Mouse (Mus musculus): ENCODE measurements around the gene H2al1f. TPM values are rescaled to one million over a fixed set of nuclear protein-coding genes. Genes with fewer than 3 reads are reported as not detected.
"Not testable (repeated sequence)": the region's sequence is repeated elsewhere in the genome, so short reads cannot be mapped to it uniquely, and the experiment has no call there.

H2al1f gene
- polyA plus RNA-seq (2015; fragmentation: Nextera tagmentation; extraction: Ambion mirVana), result not detected in 2 replicates

GRCm38 (mm10) chrX:11314858-11315257 is at the start of gene H2al1f:
Gene H2al1f, plus strand, starts transcription at chrX:11315158.
- not testable (repeated sequence) for H3K4me3 ChIP-seq; ATAC-seq (ENCODE audit: extremely low read depth, insufficient number of reproducible peaks, low FRiP score, low TSS enrichment)
- WGBS, result no CpG with 5 or more reads among the region's 6 CpGs

GRCm38 (mm10) chrX:11267791-11268190 is 47.2 kb upstream of the H2al1f start:
- Histone ChIP-seq H3K4me3 (no peak overlapping the region), H3K27me3 (replicated peaks) (peaks cover 31% of the 10 kb centered on the region), H3K4me1 (0 out of 2 replicates have a peak, but pooled peaks cover 2% of the 10 kb centered on the region), H3K9me3 (no peaks in the 10 kb centered on the region), H3K27ac (replicated peaks) (no peak overlapping the region), H3K36me3 (no peaks in the 10 kb centered on the region), H3K4me2 (no peak overlapping the region), H3K9ac (no peak overlapping the region)
- 41% methylated on average over 7 of the region's 7 CpGs for WGBS
- ATAC-seq (ENCODE audit: extremely low read depth, insufficient number of reproducible peaks, low FRiP score, low TSS enrichment), result no peak

More at GRCm38 (mm10) chrX:11314858-11315257, at the start of gene H2al1f:
- H3K27ac ChIP-seq (replicated peaks); H3K9me3 ChIP-seq; H3K4me1 ChIP-seq; H3K4me2 ChIP-seq; H3K9ac ChIP-seq; H3K36me3 ChIP-seq; H3K27me3 ChIP-seq (replicated peaks): not testable (repeated sequence)

GRCm38 (mm10) chrX:11269074-11269473 is 45.9 kb upstream of the H2al1f start:
- Histone ChIP-seq H3K27me3 (replicated peaks) (peaks cover 37% of the 10 kb centered on the region), H3K4me2 (no peak overlapping the region), H3K4me3 (no peak overlapping the region), H3K9ac (no peak overlapping the region), H3K36me3 (no peaks in the 10 kb centered on the region), H3K4me1 (0 out of 2 replicates have a peak, but pooled peaks cover 2% of the 10 kb centered on the region), H3K9me3 (no peaks in the 10 kb centered on the region), H3K27ac (replicated peaks) (no peak overlapping the region)
- ATAC-seq (ENCODE audit: extremely low read depth, insufficient number of reproducible peaks, low FRiP score, low TSS enrichment), result no peak
- WGBS, result 72% methylated on average over 3 of the region's 3 CpGs

DNA sequence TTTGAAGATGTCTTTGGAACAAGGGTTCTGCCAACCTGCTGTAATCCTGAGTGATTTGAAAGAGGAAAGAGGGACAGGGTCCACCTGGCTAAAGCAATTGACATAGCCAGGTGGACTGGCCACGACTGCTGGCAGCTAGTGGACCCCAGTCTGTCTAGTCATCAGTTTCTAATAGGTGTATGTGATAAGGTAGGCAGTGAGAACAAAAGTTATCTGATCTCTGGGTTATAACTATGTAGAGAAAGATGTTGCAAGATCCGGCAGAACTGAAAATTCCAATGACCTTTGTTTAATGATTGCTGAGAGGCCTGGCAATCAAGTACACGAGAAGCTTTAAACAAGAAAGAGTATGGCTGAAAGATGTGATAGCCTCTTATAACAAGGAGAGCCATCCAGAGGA is 41.8 kb upstream of the H2al1f start:
- Histone ChIP-seq H3K4me3 (no peak overlapping the region), H3K9ac (no peak overlapping the region), H3K27me3 (replicated peaks) (peaks cover 16% of the 10 kb centered on the region), H3K4me1 (no peaks in the 10 kb centered on the region), H3K36me3 (no peaks in the 10 kb centered on the region), H3K9me3 (no peaks in the 10 kb centered on the region), H3K27ac (replicated peaks) (no peak overlapping the region), H3K4me2 (no peak overlapping the region)
- 65% methylated on average over 3 of the region's 3 CpGs for WGBS
- no peak for ATAC-seq (ENCODE audit: extremely low read depth, insufficient number of reproducible peaks, low FRiP score, low TSS enrichment)

GRCm38 (mm10) chrX:11277083-11277482 is 37.9 kb upstream of the H2al1f start:
- Histone ChIP-seq H3K36me3 (no peaks in the 10 kb centered on the region), H3K27ac (replicated peaks) (no peak overlapping the region), H3K9me3 (no peaks in the 10 kb centered on the region), H3K4me2 (no peak overlapping the region), H3K27me3 (replicated peaks) (peaks cover 11% of the 10 kb centered on the region; the same call in 1 of the 2 replicates), H3K9ac (no peak overlapping the region), H3K4me1 (no peaks in the 10 kb centered on the region), H3K4me3 (no peak overlapping the region)
- ATAC-seq (ENCODE audit: extremely low read depth, insufficient number of reproducible peaks, low FRiP score, low TSS enrichment), result no peak
- 66% methylated on average over 6 of the region's 6 CpGs for WGBS

DNA sequence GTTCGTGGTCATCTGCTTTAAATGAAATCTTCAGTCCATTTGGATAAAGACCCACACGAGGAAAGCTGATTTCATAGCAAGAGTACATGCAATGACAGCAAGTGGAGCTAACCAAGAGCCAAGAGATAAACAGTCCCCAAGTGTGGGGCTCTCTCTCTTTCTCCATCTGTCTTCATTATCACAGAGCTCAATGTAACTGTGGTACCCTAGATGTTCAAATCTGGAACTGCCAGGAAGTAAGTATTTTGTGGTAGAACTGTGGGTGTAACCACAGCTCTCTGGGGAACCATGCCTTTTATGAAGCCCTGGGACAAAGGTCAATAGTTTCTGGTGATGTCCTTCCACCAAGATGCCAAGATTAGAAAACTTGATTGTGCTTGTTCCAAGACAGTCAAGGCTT is 34.2 kb upstream of the H2al1f start:
- no peak overlapping the region for H3K9ac ChIP-seq
- no peaks in the 10 kb centered on the region for H3K36me3 ChIP-seq
- H3K4me2 ChIP-seq, result no peak overlapping the region
- no peaks in the 10 kb centered on the region for H3K9me3 ChIP-seq
- no peak overlapping the region for H3K27ac ChIP-seq (replicated peaks)
- ATAC-seq (ENCODE audit: extremely low read depth, insufficient number of reproducible peaks, low FRiP score, low TSS enrichment), result no peak
- peaks cover 4% of the 10 kb centered on the region; the same call in 1 of the 2 replicates for H3K27me3 ChIP-seq (replicated peaks)
- no peaks in the 10 kb centered on the region for H3K4me1 ChIP-seq
- no peak overlapping the region for H3K4me3 ChIP-seq
- WGBS, result 57% methylated on average over 2 of the region's 2 CpGs

- no peak overlapping the region for H3K4me2 ChIP-seq
- no peak overlapping the region for H3K9ac ChIP-seq
- no peak overlapping the region for H3K4me3 ChIP-seq
- H3K4me1 ChIP-seq, result peaks cover 7% of the 10 kb centered on the region; the same call in 1 of the 2 replicates
- WGBS, result 38% methylated on average over 14 of the region's 14 CpGs
- H3K27me3 ChIP-seq (replicated peaks), result peaks cover 17% of the 10 kb centered on the region; the same call in 1 of the 2 replicates
- no peak for ATAC-seq (ENCODE audit: extremely low read depth, insufficient number of reproducible peaks, low FRiP score, low TSS enrichment)
- no peaks in the 10 kb centered on the region for H3K9me3 ChIP-seq
- no peak overlapping the region for H3K27ac ChIP-seq (replicated peaks)
- no peaks in the 10 kb centered on the region for H3K36me3 ChIP-seq
These were observed 26.6 kb upstream of the H2al1f start for GRCm38 (mm10) chrX:11288306-11288882.

DNA sequence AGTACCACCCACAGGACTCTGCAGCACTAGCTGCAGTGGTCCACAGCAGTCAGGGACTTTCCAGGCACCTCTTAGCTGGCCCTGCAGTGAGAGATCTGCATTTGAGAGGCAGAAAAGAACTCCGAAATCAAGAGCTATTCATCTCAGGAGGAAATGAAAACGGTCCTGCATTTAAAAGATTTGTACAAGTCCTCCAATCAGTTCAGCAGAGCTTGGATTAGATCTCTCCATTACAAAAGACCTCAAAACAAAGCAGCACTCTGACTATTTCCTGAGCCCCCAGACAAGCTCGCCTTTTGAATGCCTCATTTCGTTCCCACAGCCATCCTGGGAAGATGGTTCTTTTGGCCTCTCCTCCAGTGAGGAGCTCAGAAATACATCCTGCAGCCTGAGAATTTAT is 25.7 kb upstream of the H2al1f start:
- Histone ChIP-seq H3K27me3 (replicated peaks) (peaks cover 18% of the 10 kb centered on the region; the same call in 1 of the 2 replicates), H3K36me3 (no peaks in the 10 kb centered on the region), H3K9ac (no peak overlapping the region), H3K9me3 (no peaks in the 10 kb centered on the region), H3K4me1 (peaks cover 7% of the 10 kb centered on the region; the same call in 1 of the 2 replicates), H3K27ac (replicated peaks) (no peak overlapping the region), H3K4me3 (no peak overlapping the region), H3K4me2 (no peak overlapping the region)
- 63% methylated on average over 4 of the region's 4 CpGs for WGBS
- ATAC-seq (ENCODE audit: extremely low read depth, insufficient number of reproducible peaks, low FRiP score, low TSS enrichment), result no peak

- ATAC-seq (ENCODE audit: extremely low read depth, insufficient number of reproducible peaks, low FRiP score, low TSS enrichment); H3K4me3 ChIP-seq; H3K9ac ChIP-seq; H3K27me3 ChIP-seq (replicated peaks); H3K27ac ChIP-seq (replicated peaks); H3K4me2 ChIP-seq; H3K9me3 ChIP-seq; H3K36me3 ChIP-seq; H3K4me1 ChIP-seq: not testable (repeated sequence)
- no CpG with 5 or more reads among the region's 3 CpGs for WGBS
These were observed 16.0 kb upstream of the H2al1f start, which contains the start of gene H2al1a for GRCm38 (mm10) chrX:11298957-11299356. Gene H2al1a, plus strand, starts transcription at chrX:11299257.

DNA sequence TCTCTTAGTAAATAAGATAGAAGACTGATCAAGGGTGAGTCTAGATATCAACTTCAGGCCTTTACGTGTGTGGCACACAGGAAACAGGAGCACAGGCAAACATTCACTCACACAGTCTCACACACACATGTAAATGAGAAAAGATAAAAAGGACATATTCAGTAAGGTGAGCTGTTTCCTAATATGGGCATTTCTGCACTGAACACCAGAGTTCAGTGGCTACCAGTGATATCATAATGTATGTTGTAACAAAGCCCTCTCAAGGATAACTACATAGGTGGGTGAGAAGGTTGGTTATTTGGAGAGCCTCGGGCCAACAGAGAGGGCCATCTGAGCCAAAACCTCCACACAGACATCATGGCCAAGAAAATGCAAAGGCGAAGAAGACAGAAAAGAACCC is 12.8 kb upstream of the H2al1f start, which contains the start of gene H2al1b:
Gene H2al1b (plus strand): TSS at position 301 of the 400 bp plus-strand sequence.
- not testable (repeated sequence) for H3K27me3 ChIP-seq (replicated peaks); H3K4me1 ChIP-seq; H3K27ac ChIP-seq (replicated peaks); H3K9ac ChIP-seq; H3K36me3 ChIP-seq; H3K9me3 ChIP-seq; ATAC-seq (ENCODE audit: extremely low read depth, insufficient number of reproducible peaks, low FRiP score, low TSS enrichment); H3K4me2 ChIP-seq; H3K4me3 ChIP-seq
- 77% methylated on average over 1 of the region's 3 CpGs for WGBS

DNA sequence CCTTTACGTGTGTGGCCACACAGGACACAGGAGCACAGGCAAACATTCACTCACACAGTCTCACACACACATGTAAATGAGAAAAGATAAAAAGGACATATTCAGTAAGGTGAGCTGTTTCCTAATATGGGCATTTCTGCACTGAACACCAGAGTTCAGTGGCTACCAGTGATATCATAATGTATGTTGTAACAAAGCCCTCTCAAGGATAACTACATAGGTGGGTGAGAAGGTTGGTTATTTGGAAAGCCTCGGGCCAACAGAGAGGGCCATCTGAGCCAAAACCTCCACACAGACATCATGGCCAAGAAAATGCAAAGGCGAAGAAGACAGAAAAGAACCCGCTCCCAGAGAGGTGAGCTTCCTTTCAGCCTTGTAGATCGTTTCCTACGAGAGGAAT is 9.6 kb upstream of the H2al1f start, which contains the start of gene H2al1c:
Gene H2al1c (plus strand): TSS at position 301 of the 400 bp plus-strand sequence.
- ATAC-seq (ENCODE audit: extremely low read depth, insufficient number of reproducible peaks, low FRiP score, low TSS enrichment); H3K9me3 ChIP-seq; H3K27me3 ChIP-seq (replicated peaks); H3K4me2 ChIP-seq; H3K4me3 ChIP-seq; H3K36me3 ChIP-seq; H3K27ac ChIP-seq (replicated peaks); H3K9ac ChIP-seq; H3K4me1 ChIP-seq: not testable (repeated sequence)
- 83% methylated on average over 2 of the region's 6 CpGs for WGBS

DNA sequence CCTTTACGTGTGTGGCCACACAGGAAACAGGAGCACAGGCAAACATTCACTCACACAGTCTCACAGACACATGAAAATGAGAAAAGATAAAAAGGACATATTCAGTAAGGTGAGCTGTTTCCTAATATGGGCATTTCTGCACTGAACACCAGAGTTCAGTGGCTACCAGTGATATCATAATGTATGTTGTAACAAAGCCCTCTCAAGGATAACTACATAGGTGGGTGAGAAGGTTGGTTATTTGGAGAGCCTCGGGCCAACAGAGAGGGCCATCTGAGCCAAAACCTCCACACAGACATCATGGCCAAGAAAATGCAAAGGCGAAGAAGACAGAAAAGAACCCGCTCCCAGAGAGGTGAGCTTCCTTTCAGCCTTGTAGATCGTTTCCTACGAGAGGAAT is 6.4 kb upstream of the H2al1f start, which contains the start of gene H2al1d:
Gene H2al1d (plus strand): TSS at position 301 of the 400 bp plus-strand sequence.
- H3K27me3 ChIP-seq (replicated peaks); ATAC-seq (ENCODE audit: extremely low read depth, insufficient number of reproducible peaks, low FRiP score, low TSS enrichment); H3K4me1 ChIP-seq; H3K36me3 ChIP-seq; H3K4me3 ChIP-seq; H3K9ac ChIP-seq; H3K9me3 ChIP-seq; H3K27ac ChIP-seq (replicated peaks); H3K4me2 ChIP-seq: not testable (repeated sequence)
- WGBS, result no CpG with 5 or more reads among the region's 6 CpGs
